Mouse (Mus musculus): ENCODE results near the gene Zfp213. TPM values are rescaled to one million over a fixed set of nuclear protein-coding genes. Genes with fewer than 3 reads are reported as not detected.

Gene Zfp213
- polyA plus RNA-seq, 1 experiment from 2014 or later: 17.2 TPM

Other genes starting within 250 kb of the Zfp213 start
- not detected in 2 replicates for gene Vmn2r115, start 220.5 kb downstream of the Zfp213 start, polyA plus RNA-seq (2015; fragmentation: Nextera tagmentation; extraction: Ambion mirVana)
- not detected in 2 replicates for gene Vmn2r116, start 179.6 kb downstream of the Zfp213 start, polyA plus RNA-seq (2015; fragmentation: Nextera tagmentation; extraction: Ambion mirVana)
- not detected in 2 replicates for gene Vmn2r117, start 84.5 kb downstream of the Zfp213 start, polyA plus RNA-seq (2015; fragmentation: Nextera tagmentation; extraction: Ambion mirVana)
- gene Zfp13, start 35.2 kb upstream of the Zfp213 start, polyA plus RNA-seq (2015; fragmentation: Nextera tagmentation; extraction: Ambion mirVana): 11.5 and 11.8 TPM in 2 replicates
- gene Zscan10, start 36.6 kb upstream of the Zfp213 start, polyA plus RNA-seq (2015; fragmentation: Nextera tagmentation; extraction: Ambion mirVana): 0.15 TPM in 1 of 2 replicates, not detected in the other
- gene Mmp25, start 81.0 kb upstream of the Zfp213 start, polyA plus RNA-seq (2015; fragmentation: Nextera tagmentation; extraction: Ambion mirVana): 0.74 and 0.79 TPM in 2 replicates
- gene Bicdl2, start 96.3 kb upstream of the Zfp213 start, polyA plus RNA-seq (2015; fragmentation: Nextera tagmentation; extraction: Ambion mirVana): 19.6 and 26.1 TPM in 2 replicates
- 93.1 and 112 TPM in 2 replicates for gene Hcfc1r1, start 109.4 kb upstream of the Zfp213 start, polyA plus RNA-seq (2015; fragmentation: Nextera tagmentation; extraction: Ambion mirVana)
- gene Thoc6, start 109.6 kb upstream of the Zfp213 start, polyA plus RNA-seq (2015; fragmentation: Nextera tagmentation; extraction: Ambion mirVana): 37.0 and 38.5 TPM in 2 replicates
- 24.1 and 26.6 TPM in 2 replicates for gene Tnfrsf12a, start 113.2 kb upstream of the Zfp213 start, polyA plus RNA-seq (2015; fragmentation: Nextera tagmentation; extraction: Ambion mirVana)
- gene Cldn6, start 115.0 kb upstream of the Zfp213 start, polyA plus RNA-seq (2015; fragmentation: Nextera tagmentation; extraction: Ambion mirVana): 69.6 and 70.6 TPM in 2 replicates
- 1.3 and 2.2 TPM in 2 replicates for gene Cldn9, start 119.8 kb upstream of the Zfp213 start, polyA plus RNA-seq (2015; fragmentation: Nextera tagmentation; extraction: Ambion mirVana)
- gene 1520401A03Rik, start 158.5 kb upstream of the Zfp213 start, polyA plus RNA-seq (2015; fragmentation: Nextera tagmentation; extraction: Ambion mirVana): 0.23 TPM in 1 of 2 replicates, not detected in the other
- 40.9 and 43.3 TPM in 2 replicates for gene Pkmyt1, start 162.1 kb upstream of the Zfp213 start, polyA plus RNA-seq (2015; fragmentation: Nextera tagmentation; extraction: Ambion mirVana)
- 25.4 and 28.4 TPM in 2 replicates for gene Paqr4, start 176.6 kb upstream of the Zfp213 start, polyA plus RNA-seq (2015; fragmentation: Nextera tagmentation; extraction: Ambion mirVana)
- 0.45 and 0.67 TPM in 2 replicates for gene Kremen2, start 181.6 kb upstream of the Zfp213 start, polyA plus RNA-seq (2015; fragmentation: Nextera tagmentation; extraction: Ambion mirVana)
- 43.3 and 47.0 TPM in 2 replicates for gene Flywch1, start 207.4 kb upstream of the Zfp213 start, polyA plus RNA-seq (2015; fragmentation: Nextera tagmentation; extraction: Ambion mirVana)
- 19.4 and 19.8 TPM in 2 replicates for gene Flywch2, start 221.8 kb upstream of the Zfp213 start, polyA plus RNA-seq (2015; fragmentation: Nextera tagmentation; extraction: Ambion mirVana)
- 334 and 350 TPM in 2 replicates for gene Srrm2, start 226.3 kb upstream of the Zfp213 start, polyA plus RNA-seq (2015; fragmentation: Nextera tagmentation; extraction: Ambion mirVana)